Mouse (Mus musculus) midbrain, embryonic 12.5 days (tissue): ENCODE measurements around the gene Cmya5. TPM values are rescaled to one million over a fixed set of nuclear protein-coding genes. Genes with fewer than 3 reads are reported as not detected.

ENCODE experiments used
- ATAC-seq: fragments of 200-750 bp; cut with Nextera tagmentation; 2 replicates; pipeline ENCODE4 v1.8.0; 2017; ENCODE audit warnings: low read depth, moderate TSS enrichment, moderate library complexity; ENCODE audit not compliant: low FRiP score
- H3K27ac ChIP-seq: fragments of 300-500 bp; sonication (generic); replicated peaks from 2 replicates; pipeline ENCODE4 v1.5.1; 2016; ENCODE audit warnings: mild to moderate bottlenecking
- H3K27me3 ChIP-seq: fragments of 300-500 bp; sonication (generic); 2 replicates; pipeline ENCODE4 v1.6.1; 2016; ENCODE audit warnings: mild to moderate bottlenecking
- H3K36me3 ChIP-seq: fragments of 300-500 bp; sonication (generic); 2 replicates; pipeline ENCODE4 v1.6.1; 2016
- H3K4me1 ChIP-seq: fragments of 300-500 bp; sonication (generic); 2 replicates; pipeline ENCODE4 v1.6.1; 2016
- H3K4me2 ChIP-seq: fragments of 300-500 bp; sonication (generic); replicated peaks from 2 replicates; pipeline ENCODE4 v1.6.1; 2016; ENCODE audit warnings: mild to moderate bottlenecking, moderate library complexity
- H3K4me3 ChIP-seq: fragments of 300-500 bp; sonication (generic); 2 replicates; pipeline ENCODE4 v1.5.1; 2016; ENCODE audit warnings: mild to moderate bottlenecking
- H3K9ac ChIP-seq: fragments of 300-500 bp; sonication (generic); replicated peaks from 2 replicates; pipeline ENCODE4 v1.6.1; 2016; ENCODE audit warnings: mild to moderate bottlenecking, moderate library complexity
- H3K9me3 ChIP-seq: fragments of 300-500 bp; sonication (generic); 2 replicates; pipeline ENCODE4 v1.6.1; 2016; ENCODE audit warnings: mild to moderate bottlenecking
- WGBS: fragments of 180-500 bp; shearing (Covaris S2); methylation state at CpG from one replicate; pipeline ENCODE4 v1.1.7; 2016; 5-methylcytosine and 5-hydroxymethylcytosine counted together
- polyA plus RNA-seq: library from polyadenylated mRNA; unstranded; fragments of >200 nt; fragmentation: Nextera tagmentation; extraction: Ambion mirVana; gene quantifications from 2 replicates; pipeline ENCODE4 v1.2.1, GENCODE M21; 2016

The Cmya5 gene
- polyA plus RNA-seq, 1 experiment from 2014 or later: not detected

DNA sequence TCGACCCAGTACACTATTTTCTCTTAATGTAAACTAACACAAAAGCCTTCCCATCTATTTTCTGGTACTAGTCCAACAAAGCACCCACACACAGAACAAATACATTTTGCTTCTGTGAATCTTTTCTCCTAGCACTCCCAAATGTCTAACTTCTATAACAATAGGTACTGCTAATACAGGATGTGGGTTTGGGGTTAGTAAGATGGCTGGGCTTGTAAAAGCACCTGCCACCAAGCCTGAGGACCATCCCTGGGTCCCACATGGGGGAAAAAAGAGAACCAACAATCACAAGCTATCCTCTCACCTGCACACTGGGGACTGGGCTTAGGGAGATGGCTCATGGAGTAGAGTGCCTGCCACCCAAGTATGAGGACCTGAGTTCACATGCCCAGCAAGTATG, 8.8 kb upstream of the Cmya5 start:
- no peaks in the 10 kb centered on the region for H3K9me3 ChIP-seq
- no peak overlapping the region for H3K9ac ChIP-seq
- no peaks in the 10 kb centered on the region for H3K4me1 ChIP-seq
- H3K27me3 ChIP-seq: no peaks in the 10 kb centered on the region
- H3K36me3 ChIP-seq: peaks cover 23% of the 10 kb centered on the region; the same call in 1 of the 2 replicates
- no peak overlapping the region for H3K4me2 ChIP-seq
- no peak overlapping the region for H3K27ac ChIP-seq
- H3K4me3 ChIP-seq: no peak overlapping the region
- 87% methylated on average over 1 of the region's 1 CpGs for WGBS
- no peak for ATAC-seq

- Histone ChIP-seq H3K9ac (peak overlapping the region; percentile 51; the same call in 1 of the 2 replicates), H3K4me3 (peak overlapping the region; percentile 44), H3K27ac (no peak overlapping the region), H3K36me3 (0 out of 2 replicates have a peak, but pooled peaks cover 2% of the 10 kb centered on the region), H3K4me1 (peaks cover 21% of the 10 kb centered on the region), H3K9me3 (no peaks in the 10 kb centered on the region), H3K27me3 (no peaks in the 10 kb centered on the region; the same call in 1 of the 2 replicates), H3K4me2 (peak overlapping the region; percentile 70)
- no peak for ATAC-seq
- 19% methylated on average over 10 of the region's 11 CpGs for WGBS
These were observed 673 bp downstream of the Cmya5 start for GRCm38 (mm10) chr13:93143819-93144283.

DNA sequence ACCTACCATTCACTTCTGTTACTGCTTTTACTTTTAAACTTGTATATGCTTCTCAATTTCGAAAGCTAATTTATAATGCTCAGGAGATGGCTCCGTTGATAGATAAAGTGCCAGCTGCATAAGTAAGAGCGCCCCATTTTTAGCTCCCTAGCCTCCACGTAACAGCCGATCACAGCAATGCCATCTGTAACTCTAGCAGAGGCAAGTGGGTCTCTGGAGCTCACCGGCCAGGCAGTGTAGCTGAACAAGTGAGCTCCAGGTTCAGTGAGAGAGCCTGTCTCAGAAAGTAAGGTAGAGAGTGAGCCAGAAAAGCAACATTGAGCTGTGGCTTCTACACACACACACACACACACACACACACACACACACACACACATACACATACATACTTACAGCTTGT, 3.3 kb downstream of the Cmya5 start:
- Histone ChIP-seq H3K27me3 (no peaks in the 10 kb centered on the region; the same call in 1 of the 2 replicates), H3K9ac (no peak overlapping the region), H3K9me3 (no peaks in the 10 kb centered on the region), H3K27ac (no peak overlapping the region), H3K4me3 (no peak overlapping the region), H3K36me3 (no peaks in the 10 kb centered on the region), H3K4me1 (peaks cover 21% of the 10 kb centered on the region), H3K4me2 (no peak overlapping the region)
- ATAC-seq: no peak
- 98% methylated on average over 6 of the region's 6 CpGs for WGBS

DNA sequence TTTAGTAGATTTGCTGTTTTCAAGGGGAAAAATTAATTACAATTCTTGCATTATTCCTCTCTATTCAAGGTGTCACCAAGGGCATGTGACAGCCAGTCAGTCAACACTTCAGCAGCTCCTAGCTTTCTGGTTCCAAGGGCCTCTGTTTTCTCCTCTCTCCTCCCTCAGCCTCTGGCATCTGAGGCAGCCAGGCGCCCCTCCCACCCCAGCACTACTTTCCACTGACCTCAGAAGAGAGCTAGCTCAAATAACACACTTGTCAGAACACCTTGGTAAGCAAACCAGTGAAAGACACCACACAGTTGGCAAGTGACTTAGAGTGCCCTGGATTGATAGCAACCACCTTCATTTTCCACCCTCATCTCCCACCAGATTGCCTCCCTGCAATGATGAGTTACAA, 6.5 kb downstream of the Cmya5 start:
- 72% methylated on average over 1 of the region's 1 CpGs for WGBS
- H3K9me3 ChIP-seq: no peaks in the 10 kb centered on the region
- no peak for ATAC-seq
- no peaks in the 10 kb centered on the region for H3K36me3 ChIP-seq
- no peaks in the 10 kb centered on the region for H3K4me1 ChIP-seq
- H3K4me2 ChIP-seq: no peak overlapping the region
- H3K4me3 ChIP-seq: no peak overlapping the region
- H3K27me3 ChIP-seq: no peaks in the 10 kb centered on the region
- H3K9ac ChIP-seq: no peak overlapping the region
- no peak overlapping the region for H3K27ac ChIP-seq

DNA sequence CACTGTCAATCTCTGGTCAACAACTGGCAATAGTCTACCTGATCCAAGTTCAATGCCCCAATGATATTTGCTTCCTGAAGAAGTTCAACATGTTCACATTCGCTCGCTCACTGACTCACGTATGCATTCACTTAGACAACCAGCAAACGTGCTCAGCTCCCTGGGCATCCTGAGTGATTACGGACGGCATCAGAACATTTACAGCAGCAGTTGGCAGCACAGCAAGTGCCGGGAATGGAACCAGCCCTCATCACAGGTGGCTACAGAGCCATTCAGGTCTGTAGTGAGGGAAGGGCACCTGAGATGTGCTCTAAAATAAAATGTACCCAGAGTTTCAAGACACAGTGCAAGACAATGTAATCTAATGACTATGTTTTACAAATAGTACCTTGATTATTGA, 7.4 kb downstream of the Cmya5 start:
- Histone ChIP-seq H3K4me3 (no peak overlapping the region), H3K27me3 (no peaks in the 10 kb centered on the region), H3K4me1 (no peaks in the 10 kb centered on the region), H3K27ac (no peak overlapping the region), H3K9ac (no peak overlapping the region), H3K36me3 (no peaks in the 10 kb centered on the region), H3K4me2 (no peak overlapping the region), H3K9me3 (no peaks in the 10 kb centered on the region)
- ATAC-seq: no peak
- WGBS: 89% methylated on average over 7 of the region's 7 CpGs

GRCm38 (mm10) chr13:93136251-93136650, 8.3 kb downstream of the Cmya5 start:
- H3K36me3 ChIP-seq: no peaks in the 10 kb centered on the region
- no peaks in the 10 kb centered on the region for H3K27me3 ChIP-seq
- H3K27ac ChIP-seq: no peak overlapping the region
- no peak for ATAC-seq
- no peaks in the 10 kb centered on the region for H3K4me1 ChIP-seq
- no peak overlapping the region for H3K4me2 ChIP-seq
- no peaks in the 10 kb centered on the region for H3K9me3 ChIP-seq
- H3K4me3 ChIP-seq: no peak overlapping the region
- no peak overlapping the region for H3K9ac ChIP-seq
- WGBS: 86% methylated on average over 1 of the region's 1 CpGs

DNA sequence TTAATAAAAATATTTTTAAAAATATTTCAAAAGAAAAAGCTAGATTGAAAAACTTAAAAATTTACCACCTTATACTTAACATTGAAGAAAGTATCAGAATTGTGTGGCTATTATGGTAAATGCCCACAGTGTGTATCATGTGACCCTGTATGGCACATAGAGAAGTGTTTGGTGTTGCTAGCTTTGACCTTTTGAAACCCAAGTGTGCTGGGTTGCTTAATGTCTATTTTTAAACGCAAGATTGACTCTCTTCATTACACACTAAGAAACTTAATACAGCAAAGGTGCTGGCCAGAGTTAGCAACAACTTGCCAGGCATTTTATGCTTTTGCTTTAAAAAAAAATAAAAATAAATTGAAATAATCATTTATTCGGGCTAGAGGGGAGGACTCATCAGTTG, 9.0 kb downstream of the Cmya5 start:
- Histone ChIP-seq H3K36me3 (no peaks in the 10 kb centered on the region), H3K4me2 (no peak overlapping the region), H3K4me3 (no peak overlapping the region), H3K9me3 (no peaks in the 10 kb centered on the region), H3K27me3 (no peaks in the 10 kb centered on the region), H3K9ac (no peak overlapping the region), H3K4me1 (no peaks in the 10 kb centered on the region), H3K27ac (no peak overlapping the region)
- no peak for ATAC-seq
- WGBS: 88% methylated on average over 2 of the region's 2 CpGs

DNA sequence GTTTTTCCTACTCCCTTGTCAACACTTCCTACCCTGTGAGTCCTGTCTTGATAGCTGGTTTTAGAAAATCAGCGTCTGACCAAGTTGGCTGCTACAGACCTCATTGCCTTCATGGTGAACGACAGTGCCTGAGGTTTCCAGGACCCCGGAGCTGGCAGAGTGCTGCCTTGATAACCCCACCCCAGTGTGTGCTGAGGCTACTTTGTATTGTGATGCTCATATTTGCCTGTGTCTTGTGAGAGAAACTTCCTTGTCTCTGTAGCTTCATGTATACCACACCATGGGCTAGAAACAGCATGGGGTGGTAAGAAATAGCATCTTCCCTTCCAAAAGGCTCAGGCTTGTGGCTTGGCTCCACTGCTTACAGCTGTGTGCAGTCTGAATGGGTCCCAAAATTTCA, 13.8 kb downstream of the Cmya5 start:
- Histone ChIP-seq H3K9ac (no peak overlapping the region), H3K4me1 (peaks cover 5% of the 10 kb centered on the region; the same call in 1 of the 2 replicates), H3K27ac (no peak overlapping the region), H3K27me3 (no peaks in the 10 kb centered on the region), H3K4me3 (no peak overlapping the region), H3K36me3 (no peaks in the 10 kb centered on the region), H3K4me2 (no peak overlapping the region), H3K9me3 (no peaks in the 10 kb centered on the region)
- 89% methylated on average over 3 of the region's 3 CpGs for WGBS
- no peak for ATAC-seq

- H3K4me3 ChIP-seq: no peak overlapping the region
- WGBS: 46% methylated on average over 5 of the region's 5 CpGs
- H3K27me3 ChIP-seq: no peaks in the 10 kb centered on the region
- no peaks in the 10 kb centered on the region for H3K36me3 ChIP-seq
- H3K4me1 ChIP-seq: peaks cover 5% of the 10 kb centered on the region; the same call in 1 of the 2 replicates
- no peaks in the 10 kb centered on the region for H3K9me3 ChIP-seq
- no peak overlapping the region for H3K9ac ChIP-seq
- no peak for ATAC-seq
- H3K27ac ChIP-seq: no peak overlapping the region
- H3K4me2 ChIP-seq: no peak overlapping the region
These were observed 15.6 kb downstream of the Cmya5 start for GRCm38 (mm10) chr13:93128961-93129360.

DNA sequence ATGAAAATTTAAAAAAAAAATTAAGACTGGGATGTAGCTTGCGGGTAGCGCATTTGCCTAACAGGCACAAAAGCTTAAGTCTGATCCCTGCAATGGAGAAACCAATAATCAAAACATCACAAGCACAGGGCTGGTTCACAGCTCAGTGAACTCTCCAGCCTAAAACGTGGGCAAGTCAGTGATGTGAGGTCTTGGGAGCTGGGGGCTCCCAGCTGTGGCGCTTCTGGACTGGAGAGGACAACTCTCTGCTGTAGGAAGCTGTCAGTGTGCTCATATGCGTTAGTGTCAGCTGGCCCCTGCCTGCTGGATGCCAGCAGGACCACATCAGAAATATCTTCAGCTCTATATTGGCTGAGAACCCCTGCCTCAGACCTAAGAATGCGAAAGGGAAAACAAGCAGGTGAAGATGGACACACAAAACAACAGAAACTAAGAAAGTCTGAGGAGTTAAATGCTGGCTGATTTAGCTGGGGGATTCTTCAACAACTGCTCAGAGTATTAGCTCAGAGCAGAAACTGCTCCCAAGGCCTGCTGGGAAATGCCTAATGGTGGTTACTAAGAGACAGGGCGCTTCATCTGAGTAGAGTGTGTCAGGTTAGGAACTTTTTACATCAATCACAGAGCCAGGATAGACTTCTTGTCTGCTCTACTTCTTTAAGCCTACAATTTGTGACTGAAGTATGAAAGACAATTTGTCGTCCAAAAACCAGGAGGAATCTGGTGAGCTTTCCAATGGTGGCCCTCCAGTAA, 16.2 kb downstream of the Cmya5 start:
- ATAC-seq: no peak
- Histone ChIP-seq H3K4me1 (peaks cover 5% of the 10 kb centered on the region; the same call in 1 of the 2 replicates), H3K36me3 (no peaks in the 10 kb centered on the region), H3K4me3 (no peak overlapping the region), H3K9me3 (no peaks in the 10 kb centered on the region), H3K4me2 (no peak overlapping the region), H3K9ac (no peak overlapping the region), H3K27ac (no peak overlapping the region), H3K27me3 (no peaks in the 10 kb centered on the region)
- WGBS: 65% methylated on average over 8 of the region's 8 CpGs

GRCm38 (mm10) chr13:93122321-93122720, 22.2 kb downstream of the Cmya5 start:
- Histone ChIP-seq H3K4me2 (no peak overlapping the region), H3K4me1 (no peaks in the 10 kb centered on the region), H3K27me3 (no peaks in the 10 kb centered on the region), H3K27ac (no peak overlapping the region), H3K4me3 (no peak overlapping the region), H3K9ac (no peak overlapping the region), H3K9me3 (no peaks in the 10 kb centered on the region), H3K36me3 (no peaks in the 10 kb centered on the region)
- WGBS: 93% methylated on average over 9 of the region's 9 CpGs
- ATAC-seq: no peak

- H3K4me2 ChIP-seq: no peak overlapping the region
- no peak overlapping the region for H3K9ac ChIP-seq
- ATAC-seq: no peak
- WGBS: 83% methylated on average over 7 of the region's 7 CpGs
- no peak overlapping the region for H3K27ac ChIP-seq
- no peaks in the 10 kb centered on the region for H3K4me1 ChIP-seq
- H3K36me3 ChIP-seq: no peaks in the 10 kb centered on the region
- H3K27me3 ChIP-seq: no peaks in the 10 kb centered on the region
- H3K9me3 ChIP-seq: no peaks in the 10 kb centered on the region
- no peak overlapping the region for H3K4me3 ChIP-seq
These were observed 27.3 kb downstream of the Cmya5 start for GRCm38 (mm10) chr13:93117241-93117640.
